Mouse (Mus musculus) embryonic stem cell, embryonic (primary cell): ENCODE results near the gene Nolc1.
"Not testable (repeated sequence)": the region's sequence is repeated elsewhere in the genome, so short reads cannot be mapped to it uniquely, and the experiment has no call there.

Experiments used
- CTCF ChIA-PET, 4 experiments: fragments of 300-600 bp in 2 of 4; fragments of 350-600 bp in 2 of 4; sonication (Branson Sonifier 250); formaldehyde crosslinking; loops; one replicate each; lab custom pipeline; 2022; ENCODE audit warnings: inconsistent platforms in 2 of 4; lab: Charles Lee
- POLR2A ChIA-PET, 4 experiments: fragments of 300-600 bp in 2 of 4; fragments of 350-600 bp in 2 of 4; sonication (Branson Sonifier 250); formaldehyde crosslinking; loops; one replicate each; lab custom pipeline; 2022; ENCODE audit warnings: antibody characterized with exemption in 4 of 4, inconsistent platforms in 1 of 4; lab: Charles Lee

The Nolc1 gene

GRCm38 (mm10) chr19:46095291-46095690, 19.6 kb downstream of the Nolc1 start:
- ChIA-PET CTCF (interaction anchor here in 1 of 4 experiments (1.4 kb wide), 1 partner anchor 10 kb away, joined by 4 read pairs; no protein-coding TSS in a partner anchor), POLR2A (interaction anchor here in 1 of 4 experiments (0.6 kb wide), 1 partner anchor 73 kb away, joined by 3 read pairs; no protein-coding TSS in a partner anchor)

- ChIA-PET POLR2A (no interaction called here), CTCF (no interaction called here)
These were observed 20.7 kb downstream of the Nolc1 start for GRCm38 (mm10) chr19:46096396-46096795.

- CTCF ChIA-PET, result no interaction called here
These were observed 23.9 kb downstream of the Nolc1 start for GRCm38 (mm10) chr19:46099561-46099960.

GRCm38 (mm10) chr19:46103437-46104186, 27.9 kb downstream of the Nolc1 start:
- CTCF ChIA-PET, result interaction anchor here in 1 of 4 experiments (0.7 kb wide), 1 partner anchor 276 kb away, joined by 3 read pairs; no protein-coding TSS in a partner anchor
- POLR2A ChIA-PET, result interaction anchor here in 1 of 4 experiments (0.7 kb wide), 1 partner anchor 65 kb away, joined by 3 read pairs; no protein-coding TSS in a partner anchor

More at GRCm38 (mm10) chr19:46099561-46099960, 23.9 kb downstream of the Nolc1 start:
- POLR2A ChIA-PET, result no interaction called here

- POLR2A ChIA-PET, result interaction anchor here in 1 of 4 experiments (0.7 kb wide), 1 partner anchor 66 kb away, joined by 3 read pairs; no protein-coding TSS in a partner anchor
- CTCF ChIA-PET, result interaction anchor here in 1 of 4 experiments (0.7 kb wide), 1 partner anchor 277 kb away, joined by 3 read pairs; no protein-coding TSS in a partner anchor
These were observed 28.5 kb downstream of the Nolc1 start for GRCm38 (mm10) chr19:46104187-46104557.

- CTCF ChIA-PET, result interaction anchor here in 2 of 4 experiments (1.0 to 1.1 kb wide), 2 partner anchors 16 to 24 kb away, joined by 4 to 9 read pairs; no protein-coding TSS in a partner anchor
- POLR2A ChIA-PET, result interaction anchor here in 1 of 4 experiments (0.5 to 1.5 kb wide), 4 partner anchors 34 to 368 kb away, joined by 3 to 4 read pairs (median 3); no protein-coding TSS in a partner anchor
These were observed 34.6 kb downstream of the Nolc1 start for GRCm38 (mm10) chr19:46110214-46110613.

GRCm38 (mm10) chr19:46110781-46111180, 35.1 kb downstream of the Nolc1 start:
- POLR2A ChIA-PET, result interaction anchor here in 3 of 4 experiments (0.5 to 1.5 kb wide), 6 partner anchors 20 to 368 kb away, joined by 3 to 7 read pairs (median 4); no protein-coding TSS in a partner anchor
- CTCF ChIA-PET, result interaction anchor here (0.5 to 1.1 kb wide), 4 partner anchors 9 to 25 kb away, joined by 3 to 9 read pairs (median 4); no protein-coding TSS in a partner anchor

GRCm38 (mm10) chr19:46114617-46115016, 39.0 kb downstream of the Nolc1 start:
- POLR2A ChIA-PET, result interaction anchor here in 1 of 4 experiments (0.6 to 0.9 kb wide), 3 partner anchors 13 to 411 kb away, joined by 3 to 4 read pairs (median 3); partner anchors contain the start of gene Elovl3
- CTCF ChIA-PET, result interaction anchor here in 2 of 4 experiments (0.6 to 1.5 kb wide), 5 partner anchors 21 to 1154 kb away, joined by 3 to 10 read pairs (median 3); no protein-coding TSS in a partner anchor

GRCm38 (mm10) chr19:46119458-46119857, 43.8 kb downstream of the Nolc1 start:
- POLR2A ChIA-PET, result interaction anchor here in 2 of 4 experiments (0.6 to 0.8 kb wide), 2 partner anchors 156 to 344 kb away, joined by 3 to 6 read pairs; no protein-coding TSS in a partner anchor
- CTCF ChIA-PET, result interaction anchor here in 2 of 4 experiments (0.6 to 1.8 kb wide), 3 partner anchors 8 to 25 kb away, joined by 3 to 5 read pairs (median 4); no protein-coding TSS in a partner anchor

GRCm38 (mm10) chr19:46120872-46121271, 45.2 kb downstream of the Nolc1 start:
- POLR2A ChIA-PET, result interaction anchor here in 1 of 4 experiments (0.6 kb wide), 1 partner anchor 245 kb away, joined by 5 read pairs; no protein-coding TSS in a partner anchor
- CTCF ChIA-PET, result interaction anchor here in 2 of 4 experiments (1.0 to 1.8 kb wide), 3 partner anchors 15 to 34 kb away, joined by 3 to 5 read pairs (median 4); no protein-coding TSS in a partner anchor

GRCm38 (mm10) chr19:46123876-46124275, 48.2 kb downstream of the Nolc1 start:
- CTCF ChIA-PET, result no interaction called here

GRCm38 (mm10) chr19:46124651-46125050, 49.0 kb downstream of the Nolc1 start:
- ChIA-PET CTCF (no interaction called here), POLR2A (interaction anchor here in 1 of 4 experiments (0.7 kb wide), 1 partner anchor 50 kb away, joined by 3 read pairs; no protein-coding TSS in a partner anchor)

More at GRCm38 (mm10) chr19:46123876-46124275, 48.2 kb downstream of the Nolc1 start:
- POLR2A ChIA-PET, result no interaction called here

GRCm38 (mm10) chr19:46126301-46126700, 50.6 kb downstream of the Nolc1 start:
- ChIA-PET CTCF (no interaction called here), POLR2A (interaction anchor here in 2 of 4 experiments (1.0 to 1.4 kb wide), 2 partner anchors 10 to 26 kb away, joined by 3 to 4 read pairs; partner anchors contain the start of gene Gbf1 (in 1 of the 2))

- CTCF ChIA-PET, POLR2A ChIA-PET: not testable (repeated sequence)
These were observed 54.1 kb downstream of the Nolc1 start for GRCm38 (mm10) chr19:46129737-46130136.

- CTCF ChIA-PET, result interaction anchor here in 2 of 4 experiments (0.9 to 1.6 kb wide), 7 partner anchors 117 to 1612 kb away, joined by 3 to 7 read pairs (median 4); partner anchors contain the start of gene Nfkb2 (in 1 of the 2)
These were observed 55.6 kb downstream of the Nolc1 start for GRCm38 (mm10) chr19:46131283-46131682.

GRCm38 (mm10) chr19:46131694-46132525, 56.2 kb downstream of the Nolc1 start, which contains the start of gene Elovl3:
Gene Elovl3, plus strand, starts transcription at chr19:46131897.
- CTCF ChIA-PET, result interaction anchor here (0.6 to 1.6 kb wide), 13 partner anchors 20 to 1613 kb away, joined by 3 to 16 read pairs (median 4); partner anchors contain the start of gene Nfkb2 (in 2 of the 4)

More at GRCm38 (mm10) chr19:46131283-46131682, 55.6 kb downstream of the Nolc1 start:
- POLR2A ChIA-PET, result interaction anchor here in 3 of 4 experiments (0.6 to 1.6 kb wide), 9 partner anchors 16 to 364 kb away, joined by 3 to 7 read pairs (median 3); partner anchors contain the start of genes Gbf1 (in 1 of the 3) and Pitx3 (in 1 of the 3)

GRCm38 (mm10) chr19:46132577-46132976, 56.9 kb downstream of the Nolc1 start:
- POLR2A ChIA-PET, result interaction anchor here (0.5 to 1.3 kb wide), 5 partner anchors 44 to 931 kb away, joined by 3 read pairs; partner anchors contain the start of gene Actr1a (in 1 of the 4)
- CTCF ChIA-PET, result interaction anchor here in 3 of 4 experiments (0.6 to 1.6 kb wide), 6 partner anchors 142 to 328 kb away, joined by 3 to 16 read pairs (median 4); partner anchors contain the start of gene Nfkb2 (in 2 of the 3)

More at GRCm38 (mm10) chr19:46131694-46132525, 56.2 kb downstream of the Nolc1 start, which contains the start of gene Elovl3:
- POLR2A ChIA-PET, result interaction anchor here (0.5 to 1.6 kb wide), 11 partner anchors 15 to 367 kb away, joined by 3 to 7 read pairs (median 3); partner anchors contain the start of genes Gbf1 (in 1 of the 4) and Pitx3 (in 1 of the 4)
